Mouse (Mus musculus) liver, embryonic 14.5 days (tissue): Measurements from ENCODE around the gene Fubp3. TPM values are rescaled to one million over a fixed set of nuclear protein-coding genes. Genes with fewer than 3 reads are reported as not detected.

Experiments
- ATAC-seq: fragments of 200-750 bp; cut with Nextera tagmentation; 2 replicates; pipeline ENCODE4 v1.8.0; 2017; ENCODE audit warnings: moderate number of reproducible peaks, mild to moderate bottlenecking, moderate library complexity; ENCODE audit not compliant: insufficient read depth
- DNase-seq, 3 experiments: peaks; one replicate each; pipeline ENCODE4 v3.0.0-alpha.2; 2012 to 2013; ENCODE audit warnings: low read depth in 3 of 3, low spot score in 3 of 3
- H3K27ac ChIP-seq: fragments of 300-500 bp; sonication (generic); 2 replicates; pipeline ENCODE4 v1.5.1; 2014; ENCODE audit warnings: moderate library complexity, mild to moderate bottlenecking, control low read depth, inconsistent platforms
- H3K27me3 ChIP-seq: fragments of 300-500 bp; sonication (generic); 2 replicates; pipeline ENCODE4 v1.6.1; 2014; ENCODE audit warnings: mild to moderate bottlenecking, low read length, moderate library complexity; ENCODE audit not compliant: control insufficient read depth, insufficient read depth
- H3K36me3 ChIP-seq: fragments of 300-500 bp; sonication (generic); replicated peaks from 2 replicates; pipeline ENCODE4 v1.6.1; 2014; ENCODE audit warnings: low read depth; ENCODE audit not compliant: control insufficient read depth, insufficient read depth
- H3K4me1 ChIP-seq, 2 experiments: fragments of 200-500 bp in 1 of 2; fragments of 300-500 bp in 1 of 2; sonication (generic) in 1 of 2; replicated peaks; 2 replicates each; pipeline ENCODE4 v1.6.1; 2012 to 2014; ENCODE audit warnings: antibody characterized with exemption in 1 of 2, inconsistent platforms in 1 of 2, low read length in 1 of 2; ENCODE audit not compliant: control insufficient read depth in 2 of 2, insufficient read depth in 2 of 2
- H3K4me2 ChIP-seq: fragments of 300-500 bp; sonication (generic); 2 replicates; pipeline ENCODE4 v1.6.1; 2014; ENCODE audit warnings: low read depth, mild to moderate bottlenecking, control low read depth, moderate library complexity
- H3K4me3 ChIP-seq, 2 experiments: fragments of 200-500 bp in 1 of 2; fragments of 300-500 bp in 1 of 2; sonication (generic) in 1 of 2; 2 replicates each; pipeline ENCODE4 v1.5.1; 2012 to 2014; ENCODE audit warnings: low read depth in 2 of 2, low read length in 2 of 2, mild to moderate bottlenecking in 2 of 2, control low read depth in 1 of 2, inconsistent platforms in 1 of 2, moderate library complexity in 1 of 2; ENCODE audit not compliant: insufficient read depth in 1 of 2
- H3K9ac ChIP-seq: fragments of 300-500 bp; sonication (generic); replicated peaks from 2 replicates; pipeline ENCODE4 v1.6.1; 2014; ENCODE audit warnings: mild to moderate bottlenecking, control low read depth, moderate library complexity
- H3K9me3 ChIP-seq: fragments of 300-500 bp; sonication (generic); 2 replicates; pipeline ENCODE4 v1.6.1; 2016; ENCODE audit warnings: low read length, mixed read lengths; ENCODE audit not compliant: control insufficient read depth
- CTCF ChIP-seq: IDR thresholded peaks from 2 replicates; pipeline ENCODE4 v1.5.1; 2016; ENCODE audit warnings: antibody characterized with exemption, low read depth, control low read depth
- EP300 ChIP-seq: IDR thresholded peaks from 2 replicates; pipeline ENCODE4 v1.6.1; 2016; ENCODE audit warnings: antibody characterized with exemption, low read depth
- WGBS: fragments of 180-500 bp; shearing (Covaris S2); extraction: QIAGEN DNeasy Blood & Tissue Kit; methylation state at CpG from one replicate; pipeline ENCODE4 v1.1.7; 2014; ENCODE audit not compliant: insufficient replicate concordance; 5-methylcytosine and 5-hydroxymethylcytosine counted together
- polyA plus RNA-seq, 2 experiments: library from polyadenylated mRNA; depleted of rRNA in 1 of 2; stranded (reverse) in 1 of 2; unstranded in 1 of 2; fragments of >200 nt; fragmentation: Nextera tagmentation in 1 of 2; extraction: Ambion mirVana in 1 of 2; gene quantifications; 2 replicates each; pipeline versions ENCODE4 v1.2.1 to v1.2.3; 2012 to 2014

Gene Fubp3
- polyA plus RNA-seq (2012; rRNA removed) (11.6 and 14.0 TPM in 2 replicates), polyA plus RNA-seq (2014; fragmentation: Nextera tagmentation; extraction: Ambion mirVana) (19.0 and 22.1 TPM in 2 replicates)

DNA sequence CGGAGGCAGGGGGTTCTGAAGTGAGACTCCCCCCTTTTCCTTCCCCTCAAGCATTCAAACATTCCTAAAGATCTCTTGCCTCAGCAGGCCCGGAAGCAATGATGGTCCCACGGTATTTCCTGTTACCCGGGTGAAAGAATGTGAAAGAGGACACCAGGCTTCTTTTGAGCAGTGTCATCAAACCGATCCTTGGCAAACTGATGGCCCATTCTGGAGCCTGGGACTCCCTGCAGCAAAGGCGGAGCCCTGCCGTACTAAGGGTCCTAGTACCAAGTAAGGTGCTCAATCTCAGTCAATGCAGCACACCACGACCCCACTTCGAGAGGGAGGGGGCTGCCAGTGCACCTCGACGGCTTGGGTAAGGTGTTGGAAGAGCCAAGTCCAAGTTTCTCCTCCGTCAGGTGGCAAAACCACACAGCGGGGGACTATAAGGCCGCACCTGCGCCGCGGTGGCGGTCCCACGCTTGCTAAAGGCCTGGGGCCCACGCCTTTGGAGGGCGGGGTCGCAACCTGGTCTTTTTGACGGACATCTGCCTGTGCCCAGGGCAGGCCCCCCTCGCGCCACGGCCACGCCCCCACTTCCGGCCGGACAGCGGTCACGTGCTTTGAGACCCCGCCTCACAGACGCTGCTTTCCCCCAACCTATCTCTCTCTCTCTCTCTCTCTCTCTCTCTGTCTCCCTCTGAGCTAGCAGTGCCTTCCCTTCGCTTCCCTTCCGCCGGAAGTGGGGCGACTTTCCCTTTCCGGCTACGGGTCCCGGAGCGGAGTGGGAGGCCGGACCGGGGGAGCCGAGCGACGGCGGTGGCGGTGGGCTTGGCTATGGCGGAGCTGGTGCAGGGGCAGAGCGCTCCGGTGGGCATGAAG is at the start of gene Fubp3:
Gene Fubp3, plus strand, starts transcription at position 601 of the 864 bp plus-strand sequence.
- ATAC-seq = peak; percentile 89
- Histone ChIP-seq H3K4me3 (peak within 1 kb of the TSS; percentile 72 to 78), H3K4me1 (peaks cover 6 to 14% of the 10 kb centered on the region in 2 experiments; a peak in 3 of 4 replicates), H3K4me2 (peak within 1 kb of the TSS; percentile 80), H3K36me3 (no peaks in the 10 kb centered on the region), H3K9me3 (no peaks in the 10 kb centered on the region), H3K27me3 (no peaks in the 10 kb centered on the region), H3K9ac (peak within 1 kb of the TSS; percentile 70), H3K27ac (no peak within 1 kb of the TSS; the same call in none of the 2 replicates)
- WGBS = 2% methylated on average over 43 of the region's 51 CpGs
- DNase-seq = peak; percentile 59 to 64 (median 61)
- TF ChIP-seq CTCF = no peak

DNA sequence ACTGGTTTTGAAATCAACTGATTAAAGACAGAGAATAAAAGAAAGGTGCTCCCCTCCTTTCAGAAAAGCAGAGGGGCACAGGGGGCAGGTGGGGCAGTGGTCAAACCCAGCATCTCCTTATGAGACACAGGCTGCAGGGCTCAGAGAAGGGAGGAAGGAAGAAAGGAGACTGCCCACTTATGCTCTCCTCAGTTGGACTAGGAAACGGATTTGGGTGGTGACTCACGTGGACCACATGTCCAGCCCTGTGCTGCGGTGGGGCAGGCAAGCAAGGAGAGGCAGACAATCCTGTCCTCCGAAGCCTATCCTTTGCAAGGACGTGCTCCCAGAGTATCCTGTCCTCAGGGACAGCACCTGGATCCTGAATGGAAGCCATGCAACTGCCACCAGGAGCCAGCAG is 47.8 kb upstream of the Fubp3 start:
- no peak for ATAC-seq
- Histone ChIP-seq H3K27ac (no peak overlapping the region), H3K4me2 (no peak overlapping the region), H3K36me3 (no peaks in the 10 kb centered on the region), H3K4me3 (no peak overlapping the region), H3K9ac (no peak overlapping the region), H3K9me3 (no peaks in the 10 kb centered on the region), H3K4me1 (no peaks in the 10 kb centered on the region), H3K27me3 (no peaks in the 10 kb centered on the region)
- no peak for TF ChIP-seq CTCF
- TF ChIP-seq EP300 = no peak
- no peak for DNase-seq
- WGBS = 38% methylated on average over 5 of the region's 5 CpGs

DNA sequence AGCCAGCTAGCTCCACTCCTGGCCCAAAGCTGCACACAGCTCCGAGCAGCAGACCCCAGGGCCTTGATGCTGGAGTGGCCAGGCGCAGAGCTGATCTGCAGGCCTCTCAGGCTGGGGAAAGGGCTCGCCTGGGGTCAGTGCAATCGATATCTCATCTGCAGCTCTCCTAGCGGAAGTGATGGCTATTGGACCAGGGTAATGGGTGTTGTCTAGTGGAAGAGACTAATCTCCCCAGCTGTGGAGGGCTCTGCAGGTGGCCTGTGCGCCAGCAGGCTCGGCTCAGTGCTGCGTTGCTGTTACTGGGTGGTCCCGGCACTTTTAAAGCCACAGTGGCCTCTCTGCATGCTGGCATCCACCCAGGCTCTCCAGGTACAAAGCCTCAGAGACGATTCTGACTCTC is 46.7 kb upstream of the Fubp3 start:
- DNase-seq = no peak
- Histone ChIP-seq H3K4me3 (no peak overlapping the region), H3K9ac (no peak overlapping the region), H3K27me3 (no peaks in the 10 kb centered on the region), H3K9me3 (no peaks in the 10 kb centered on the region), H3K4me2 (no peak overlapping the region), H3K4me1 (no peaks in the 10 kb centered on the region), H3K27ac (no peak overlapping the region), H3K36me3 (no peaks in the 10 kb centered on the region)
- no peak for ATAC-seq
- no peak for TF ChIP-seq EP300
- TF ChIP-seq CTCF = no peak
- 29% methylated on average over 10 of the region's 10 CpGs for WGBS

DNA sequence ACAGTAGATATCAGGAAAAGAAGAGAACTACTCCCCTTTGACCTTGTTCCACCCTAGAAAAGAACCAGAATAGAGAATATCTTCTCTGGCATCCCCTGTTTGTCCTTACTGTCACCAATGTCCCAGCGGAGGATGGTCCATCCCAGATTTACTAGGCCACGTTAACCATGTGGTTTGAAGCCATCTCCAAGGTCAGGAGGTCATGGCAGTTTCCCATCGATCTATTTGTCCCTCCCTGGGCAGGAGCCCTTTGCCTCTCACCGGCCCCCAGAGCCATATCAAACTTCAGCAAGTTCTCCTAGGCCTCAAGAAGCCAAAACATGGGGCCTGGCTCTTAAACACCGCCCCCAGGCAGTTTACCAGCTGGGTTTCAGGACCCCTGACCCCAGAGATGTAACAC is 42.2 kb upstream of the Fubp3 start:
- WGBS = 55% methylated on average over 5 of the region's 5 CpGs
- H3K9me3 ChIP-seq = no peaks in the 10 kb centered on the region
- no peak for TF ChIP-seq CTCF
- TF ChIP-seq EP300 = no peak
- no peak overlapping the region for H3K9ac ChIP-seq
- peak; percentile 19 to 34 (median 23) for DNase-seq
- no peak overlapping the region for H3K4me2 ChIP-seq
- H3K4me1 ChIP-seq = no peaks in the 10 kb centered on the region
- H3K27ac ChIP-seq = no peak overlapping the region
- no peak overlapping the region for H3K4me3 ChIP-seq
- peak; percentile 51; the same call in 1 of the 2 replicates for ATAC-seq
- no peaks in the 10 kb centered on the region for H3K36me3 ChIP-seq
- no peaks in the 10 kb centered on the region for H3K27me3 ChIP-seq

DNA sequence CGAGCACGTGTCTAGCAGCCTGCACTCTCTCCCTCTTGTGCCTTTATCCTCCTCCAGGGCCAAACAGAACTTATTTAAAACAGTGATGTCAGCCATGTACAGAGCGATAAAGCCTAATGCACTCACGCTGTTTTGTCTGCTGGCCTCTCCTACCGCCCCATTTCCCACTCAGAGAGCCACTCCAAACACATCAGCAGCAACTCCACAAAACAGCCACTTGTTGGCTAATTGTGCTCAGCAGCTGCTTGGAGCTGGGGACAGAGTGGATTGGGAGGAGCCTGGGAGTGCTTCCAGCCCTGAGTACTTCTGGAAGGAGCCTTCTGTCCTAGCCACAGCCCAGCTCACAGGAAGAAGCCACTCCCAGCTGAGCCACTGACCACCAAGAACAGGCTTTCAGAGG is 35.4 kb upstream of the Fubp3 start:
- TF ChIP-seq EP300 (no peak), CTCF (no peak)
- 64% methylated on average over 5 of the region's 5 CpGs for WGBS
- Histone ChIP-seq H3K36me3 (no peaks in the 10 kb centered on the region), H3K4me2 (no peak overlapping the region), H3K27ac (no peak overlapping the region), H3K27me3 (no peaks in the 10 kb centered on the region), H3K9ac (no peak overlapping the region), H3K4me3 (no peak overlapping the region), H3K9me3 (no peaks in the 10 kb centered on the region), H3K4me1 (no peaks in the 10 kb centered on the region)
- ATAC-seq (no peak), DNase-seq (no peak)
